Mouse (Mus musculus) thymus, adult 2 months (tissue): ENCODE measurements at regions not wholly inside any gene's neighbourhood (a gene's known extent, or its start where the extent isn't known, plus 50 kb on each side); places are given as distances from the start of the nearest gene placed in this dataset.

Experiments used
- CTCF ChIP-seq: fragments of 200-500 bp; IDR thresholded peaks from 2 replicates; pipeline ENCODE4 v1.5.1; 2012; ENCODE audit warnings: mild to moderate bottlenecking, control low read depth, low read length, moderate library complexity, borderline replicate concordance; ENCODE audit not compliant: control insufficient read depth, poor library complexity, insufficient read depth; ENCODE audit errors: extremely low read depth
- POLR2A ChIP-seq: fragments of 200-500 bp; IDR thresholded peaks from 2 replicates; pipeline ENCODE4 v1.6.1; 2012; ENCODE audit warnings: mild to moderate bottlenecking, low read length, control low read depth, moderate library complexity; ENCODE audit not compliant: control insufficient read depth, poor library complexity, insufficient read depth; ENCODE audit errors: extremely low read depth

GRCm38 (mm10) chr4:56275836-56276235 is 464.0 kb upstream of the Gm26657 start:
- no peak for TF ChIP-seq CTCF
- TF ChIP-seq POLR2A, result no peak
